Mouse (Mus musculus) megakaryocyte, embryonic 14.5 days (primary cell): ENCODE measurements around the gene Slc39a7.
"Not testable (repeated sequence)": the region's sequence is repeated elsewhere in the genome, so short reads cannot be mapped to it uniquely, and the experiment has no call there.

ENCODE experiments used
- FLI1 ChIP-seq: IDR thresholded peaks from 2 replicates; pipeline ENCODE4 v1.6.1; 2012; ENCODE audit warnings: low read length, inconsistent platforms, mixed read lengths
- GATA1 ChIP-seq: IDR thresholded peaks from 3 replicates; pipeline ENCODE4 v1.6.1; 2012; ENCODE audit warnings: mixed read lengths, low read length, inconsistent platforms, borderline replicate concordance

- not testable (repeated sequence) for TF ChIP-seq GATA1, FLI1
Observed at GRCm38 (mm10) chr17:33982136-33982535, 49.3 kb downstream of the Slc39a7 start.
